Mouse (Mus musculus) spleen, adult 2 months (tissue): ENCODE measurements at regions not wholly inside any gene's neighbourhood (a gene's known extent, or its start where the extent isn't known, plus 50 kb on each side); places are given as distances from the start of the nearest gene placed in this dataset.

Source experiments
- CTCF ChIP-seq: fragments of 200-500 bp; IDR thresholded peaks from 2 replicates; pipeline ENCODE4 v1.5.1; 2011; ENCODE audit warnings: mild to moderate bottlenecking, inconsistent platforms; ENCODE audit not compliant: insufficient read depth, insufficient read length, insufficient replicate concordance; ENCODE audit errors: extremely low read depth
- POLR2A ChIP-seq: fragments of 200-500 bp; IDR thresholded peaks from 2 replicates; pipeline ENCODE4 v1.6.1; 2011; ENCODE audit warnings: low read depth, low read length, inconsistent platforms

GRCm38 (mm10) chr17:9298231-9298630 is 123.6 kb upstream of the Gm17728 start:
- TF ChIP-seq CTCF (no peak), POLR2A (no peak)
